Mouse (Mus musculus) liver, embryonic 14.5 days (tissue): ENCODE data around the gene Lrrd1.
"Not testable (repeated sequence)": the region's sequence is repeated elsewhere in the genome, so short reads cannot be mapped to it uniquely, and the experiment has no call there.

Experiments
- CTCF ChIP-seq: IDR thresholded peaks from 2 replicates; pipeline ENCODE4 v1.5.1; 2016; ENCODE audit warnings: antibody characterized with exemption, low read depth, control low read depth
- EP300 ChIP-seq: IDR thresholded peaks from 2 replicates; pipeline ENCODE4 v1.6.1; 2016; ENCODE audit warnings: antibody characterized with exemption, low read depth

DNA sequence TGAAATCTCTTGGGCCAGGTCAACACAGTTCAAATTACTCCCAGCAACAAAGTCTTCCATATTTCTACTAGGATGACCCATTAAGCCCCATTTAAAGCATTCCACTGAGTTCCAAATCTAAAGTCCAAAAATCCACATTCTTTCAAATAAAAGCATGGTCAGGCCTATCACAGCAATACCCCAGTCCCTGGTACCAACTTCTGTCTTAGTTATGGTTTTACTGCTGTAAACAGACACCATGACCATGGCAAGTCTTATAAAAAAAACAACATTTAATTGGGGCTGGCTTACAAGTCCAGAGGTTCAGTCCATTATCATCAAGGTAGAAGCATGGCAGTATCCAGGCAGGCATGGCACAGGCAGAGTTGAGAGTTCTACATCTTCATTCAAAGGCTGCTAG is 46.3 kb upstream of the Lrrd1 start:
- not testable (repeated sequence) for TF ChIP-seq CTCF, EP300
